Mouse (Mus musculus) heart, adult 8-10 months (tissue): ENCODE data around the gene Cdk14. TPM values are rescaled to one million over a fixed set of nuclear protein-coding genes. Genes with fewer than 3 reads are reported as not detected.

Experiments
- DNase-seq: peaks from one replicate; pipeline ENCODE4 v3.0.0; 2022; ENCODE audit warnings: low spot score
- total RNA-seq, 4 experiments: library from RNA; stranded (reverse); gene quantifications; 2 replicates each; pipeline ENCODE4 v1.2.4; 2022

Gene Cdk14
- total RNA-seq, 4 experiments from 2014 or later, result 5.5 to 7.2 (median 6.3) TPM

DNA sequence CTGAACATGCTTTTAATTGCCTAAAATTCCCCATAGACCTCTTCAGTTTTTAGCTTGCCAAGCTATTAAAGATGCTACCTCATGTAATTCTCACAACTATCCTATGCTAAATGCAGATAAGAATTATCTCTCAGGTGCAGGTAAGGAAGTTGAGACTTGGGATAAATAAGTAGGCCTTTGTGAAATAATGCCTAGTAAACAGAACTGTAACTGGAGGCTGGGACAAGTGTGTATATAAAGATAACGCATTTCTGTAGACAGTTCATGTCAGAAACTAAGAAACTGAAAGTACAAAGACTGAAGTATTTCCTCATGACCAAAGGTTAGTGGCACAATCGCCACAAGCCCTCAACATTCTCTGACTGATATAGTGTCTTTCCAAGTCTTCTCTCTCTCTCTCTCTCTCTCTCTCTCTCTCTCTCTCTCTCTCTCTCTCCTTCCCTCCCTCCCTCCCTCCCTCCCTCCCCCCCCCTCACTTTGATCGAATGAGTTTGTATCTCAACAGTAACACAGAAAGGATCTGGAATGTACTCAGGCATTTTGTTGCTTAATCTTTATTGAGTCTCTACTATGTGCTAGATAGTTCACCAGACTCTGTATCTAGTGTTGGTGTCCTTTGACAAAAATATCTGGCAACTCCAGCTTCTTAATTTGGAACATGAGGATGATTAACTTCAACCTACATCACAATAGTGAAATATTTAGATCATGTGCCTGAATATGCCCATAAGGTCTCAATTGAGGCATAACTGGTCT is 233.9 kb downstream of the Cdk14 start:
- no peak for DNase-seq

DNA sequence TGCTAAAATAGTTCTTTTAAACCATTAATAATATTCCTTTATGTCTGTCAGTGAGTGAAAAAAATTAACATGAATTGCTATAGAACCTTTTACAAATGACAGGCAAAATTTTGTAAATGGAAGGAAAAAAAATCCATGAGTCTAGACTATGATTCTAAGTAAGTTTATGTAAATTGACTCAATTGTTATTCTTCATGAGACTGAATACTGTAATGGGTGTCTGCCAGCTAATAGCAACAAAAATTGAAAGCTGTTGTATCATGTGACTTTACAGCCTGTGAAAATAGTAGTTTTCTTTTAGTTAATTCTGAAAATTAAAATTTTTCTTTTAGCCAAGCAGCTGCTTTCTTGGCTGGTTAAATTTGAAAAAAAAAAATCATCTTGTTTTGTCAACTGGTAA is 234.6 kb downstream of the Cdk14 start:
- no peak for DNase-seq

DNA sequence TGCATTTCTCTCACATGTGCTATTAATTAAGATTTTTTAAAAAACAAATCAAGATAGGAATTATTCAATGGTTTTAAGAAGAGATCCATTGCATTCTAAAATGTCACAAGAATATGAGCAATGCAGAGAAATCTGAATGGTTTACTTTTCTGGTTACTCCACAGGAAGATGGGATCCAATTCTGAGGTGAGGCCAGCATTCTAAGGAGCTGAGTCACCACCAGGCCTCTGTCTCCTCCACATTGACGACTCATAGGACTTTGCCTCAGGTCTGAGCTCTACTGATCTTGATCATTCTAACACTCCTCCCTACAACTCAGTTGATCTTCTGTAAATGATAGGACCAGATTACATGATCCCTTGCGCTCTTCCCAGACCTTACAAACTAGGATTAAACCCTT is 239.4 kb downstream of the Cdk14 start:
- no peak for DNase-seq

DNA sequence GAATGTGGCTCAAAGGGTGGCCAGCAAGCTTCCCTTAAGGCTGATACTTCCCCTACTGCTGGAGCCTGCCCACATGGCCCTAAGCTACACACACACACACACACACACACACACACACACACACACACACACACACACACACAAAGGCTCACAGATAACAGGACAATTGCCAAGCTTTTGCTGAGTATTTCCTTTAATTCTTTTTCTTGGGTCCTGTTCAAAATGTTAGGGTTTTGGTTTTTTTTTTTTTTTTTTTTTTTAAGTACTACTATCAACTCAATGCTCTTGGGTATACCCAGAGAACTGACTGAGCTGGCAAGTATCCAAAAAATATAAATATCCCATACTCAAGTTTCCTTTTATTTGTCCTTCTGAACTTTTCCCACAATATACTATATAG is 239.8 kb downstream of the Cdk14 start:
- peak; percentile 39 for DNase-seq

- DNase-seq, result no peak
These were observed 244.1 kb downstream of the Cdk14 start for GRCm38 (mm10) chr5:5176052-5176451.

DNA sequence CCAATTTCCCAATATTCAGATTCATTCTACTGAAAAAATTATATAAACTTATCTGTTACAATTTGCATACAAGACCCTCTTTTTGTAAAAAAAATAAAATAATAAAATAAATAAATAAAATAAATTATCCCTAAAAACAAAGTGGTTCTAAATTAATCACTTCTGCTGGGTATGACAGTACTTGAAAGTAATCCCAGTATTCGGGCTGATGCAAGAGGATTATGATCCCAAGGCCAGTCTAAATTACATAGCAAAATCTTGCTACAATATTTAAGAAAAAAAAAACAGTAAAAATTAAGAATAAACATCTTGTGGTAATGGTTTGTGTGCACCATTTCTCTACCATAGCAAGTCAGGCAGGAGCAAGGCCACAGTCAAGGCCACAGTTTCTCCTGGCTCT is 244.5 kb downstream of the Cdk14 start:
- DNase-seq, result no peak

DNA sequence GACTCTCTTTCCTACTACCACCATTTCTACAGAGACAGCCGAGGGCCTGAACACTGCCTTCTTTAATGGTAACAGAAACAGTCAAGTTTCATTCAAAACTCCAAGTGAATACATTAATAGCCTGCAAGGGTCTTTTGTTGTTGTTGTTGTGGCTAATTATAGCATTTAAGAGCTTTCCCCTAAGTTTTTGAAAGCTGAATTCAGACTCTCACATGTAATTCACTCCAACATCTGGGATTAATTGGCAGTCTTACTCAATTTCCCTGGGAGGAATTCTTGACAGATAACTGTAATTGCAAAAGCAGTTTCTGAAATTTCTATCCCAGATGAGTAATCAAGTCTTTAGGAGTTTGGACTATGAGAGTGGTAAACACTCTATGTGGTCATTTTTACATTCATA is 245.0 kb downstream of the Cdk14 start:
- peak; percentile 59 for DNase-seq

- DNase-seq, result no peak
These were observed 254.0 kb downstream of the Cdk14 start for GRCm38 (mm10) chr5:5166086-5166485.

DNA sequence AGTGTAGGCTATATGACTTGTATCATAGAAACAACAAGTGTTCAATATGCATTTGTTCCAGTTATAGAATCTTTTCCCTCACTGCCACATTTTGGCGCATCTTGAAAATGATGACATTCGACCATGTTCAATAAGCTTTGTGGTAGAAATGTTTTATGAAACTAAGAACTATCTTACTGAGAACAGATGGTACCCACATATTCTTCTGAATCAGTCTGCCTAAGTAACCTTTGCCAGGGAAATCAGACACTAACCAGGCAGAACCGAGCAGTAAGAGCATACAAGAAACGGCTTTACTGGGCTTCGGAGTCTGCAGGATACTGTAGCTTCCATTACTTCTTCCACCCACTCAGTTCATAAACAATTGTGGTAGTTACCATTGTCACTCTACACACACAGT is 255.8 kb downstream of the Cdk14 start:
- DNase-seq, result no peak

DNA sequence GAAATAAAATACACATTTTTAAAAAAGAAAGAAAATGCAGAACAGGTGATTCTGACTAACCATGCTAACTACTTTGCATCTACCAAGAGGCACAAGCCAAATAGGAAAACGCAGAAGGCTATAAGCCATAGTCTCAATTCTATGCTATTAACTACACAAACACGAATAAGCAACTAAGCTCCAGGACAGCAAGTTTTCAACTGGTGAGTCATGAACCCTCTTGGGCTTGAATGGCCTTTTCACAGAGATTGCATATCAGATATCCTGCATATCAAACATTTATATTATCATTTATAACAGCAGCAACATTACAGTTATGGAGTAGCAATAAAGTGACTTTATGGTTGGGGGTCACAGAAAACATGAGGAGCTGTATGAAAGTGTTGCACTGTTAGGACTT is 256.3 kb downstream of the Cdk14 start:
- no peak for DNase-seq

DNA sequence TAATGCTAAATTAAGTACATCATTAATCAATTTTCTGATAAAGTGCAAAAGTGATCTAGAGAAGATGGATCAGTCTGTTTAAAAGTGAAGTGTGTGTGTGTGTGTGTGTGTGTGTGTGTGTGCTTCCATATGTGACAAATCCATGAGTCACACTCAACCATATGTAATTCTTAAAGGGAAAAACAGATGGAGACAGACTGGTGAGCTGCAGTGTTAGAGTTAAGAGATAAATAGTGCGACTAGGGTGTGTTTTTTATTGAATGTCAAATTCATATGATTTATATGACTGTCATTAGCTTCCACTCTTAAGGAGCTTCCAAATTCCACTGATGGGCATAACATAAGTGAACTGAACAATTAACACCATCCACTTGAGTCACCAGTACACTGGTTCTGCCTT is 260.6 kb downstream of the Cdk14 start:
- no peak for DNase-seq

GRCm38 (mm10) chr5:5139855-5140254 is 280.3 kb downstream of the Cdk14 start:
- DNase-seq, result peak; percentile 22

GRCm38 (mm10) chr5:5134905-5135511 is 285.1 kb downstream of the Cdk14 start:
- DNase-seq, result no peak

DNA sequence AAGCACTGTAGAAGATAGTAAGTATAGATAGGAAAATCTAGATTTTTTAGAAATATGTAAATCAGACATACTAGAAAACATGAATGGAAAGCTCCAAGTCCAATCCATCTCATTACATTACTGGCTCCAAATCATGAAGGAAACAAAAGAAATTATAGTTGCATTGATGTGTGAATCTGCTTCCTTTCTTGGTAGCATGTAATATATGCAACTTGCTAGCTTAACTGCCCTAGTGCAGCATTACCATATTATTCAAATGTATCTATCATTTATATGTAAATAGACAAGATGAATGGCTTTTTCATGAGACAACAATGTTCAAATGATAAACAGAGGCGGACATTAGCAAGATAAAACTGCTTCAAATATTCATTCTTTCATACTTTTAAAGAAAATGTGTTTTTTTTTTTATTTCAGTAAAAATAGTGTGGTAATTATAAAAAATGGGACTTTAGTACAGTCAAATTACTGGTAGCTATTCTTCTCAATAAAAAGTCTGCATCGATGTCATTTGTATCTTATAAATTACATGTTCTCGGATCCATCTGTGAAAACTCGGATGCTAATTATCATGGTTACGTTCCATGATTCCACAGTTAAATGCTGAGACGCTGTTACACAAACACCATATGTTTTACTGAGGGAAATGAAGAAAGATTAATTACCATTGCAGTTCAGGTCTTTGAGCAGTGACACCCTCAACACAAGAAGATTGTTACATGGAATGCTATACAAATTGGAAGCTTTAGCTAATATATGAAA is 285.8 kb downstream of the Cdk14 start:
- no peak for DNase-seq

GRCm38 (mm10) chr5:5128852-5129251 is 291.3 kb downstream of the Cdk14 start:
- DNase-seq, result no peak

DNA sequence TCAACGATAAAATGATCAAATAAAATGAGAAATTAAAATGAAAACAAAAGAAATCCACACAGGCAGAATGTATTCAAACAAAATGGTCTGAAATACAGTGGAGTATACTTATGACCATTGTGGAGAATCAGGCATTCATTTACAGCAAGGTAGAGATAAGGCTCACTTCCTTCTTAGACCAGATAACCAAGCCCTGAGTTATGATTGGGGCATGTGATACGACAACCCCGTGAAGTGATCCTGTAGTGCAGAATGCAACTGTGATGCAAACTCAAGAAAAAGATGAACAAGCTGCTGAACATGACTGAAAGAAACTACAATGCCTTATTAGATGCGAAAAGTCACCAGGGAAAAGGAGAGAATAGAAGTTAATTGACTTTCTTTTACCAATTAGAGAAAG is 295.5 kb downstream of the Cdk14 start:
- no peak for DNase-seq

DNA sequence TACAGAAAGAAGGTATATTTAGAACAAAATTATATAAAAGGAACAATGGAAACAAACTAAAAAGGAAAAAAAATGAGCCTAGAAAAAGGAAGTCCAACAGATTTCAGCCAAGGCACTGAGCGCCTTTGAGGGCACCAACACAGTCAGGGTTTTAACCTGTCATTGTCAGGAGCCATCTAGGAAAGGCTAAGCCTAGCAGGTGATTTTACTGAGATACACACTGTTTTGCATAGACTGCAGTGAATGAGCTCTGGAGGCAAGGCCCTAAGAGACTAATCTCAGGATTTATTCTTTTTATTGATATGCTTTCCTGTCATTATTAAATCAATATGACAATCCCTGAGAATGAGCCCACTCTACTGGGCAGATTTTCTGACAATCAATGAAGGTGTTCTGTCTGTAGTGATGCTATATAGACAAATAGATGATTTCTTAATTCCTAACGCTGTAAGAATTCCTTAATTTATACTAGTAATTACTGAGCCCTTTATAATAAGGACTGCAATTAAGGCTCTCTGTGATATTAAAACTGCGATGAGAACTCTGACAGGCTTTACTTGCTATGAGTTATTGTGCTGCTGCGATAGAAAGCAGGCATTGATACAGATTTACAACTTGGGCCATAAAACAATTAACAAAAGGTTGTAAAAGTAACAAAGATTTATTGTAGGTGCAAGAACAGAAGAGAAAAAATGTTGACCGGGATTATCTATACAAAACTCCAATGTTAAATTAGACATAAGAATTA is 303.2 kb downstream of the Cdk14 start:
- no peak for DNase-seq

DNA sequence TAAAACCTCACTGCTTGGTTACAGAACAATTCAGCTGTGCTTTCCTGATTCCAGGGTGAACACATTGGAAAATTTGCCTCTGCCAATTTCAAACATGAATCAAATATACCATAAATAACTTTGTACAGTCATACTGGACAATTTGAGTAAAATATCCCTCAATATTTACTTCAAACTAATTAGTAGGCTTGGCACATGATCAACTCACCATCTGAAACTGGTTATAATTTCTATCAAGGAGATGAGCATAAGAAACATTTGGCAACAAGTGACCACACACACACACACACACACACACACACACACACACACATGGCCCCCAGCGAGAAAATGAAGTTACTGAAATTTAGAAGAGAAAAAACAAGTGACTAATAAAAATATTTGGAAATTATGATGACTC is 304.6 kb downstream of the Cdk14 start:
- no peak for DNase-seq

DNA sequence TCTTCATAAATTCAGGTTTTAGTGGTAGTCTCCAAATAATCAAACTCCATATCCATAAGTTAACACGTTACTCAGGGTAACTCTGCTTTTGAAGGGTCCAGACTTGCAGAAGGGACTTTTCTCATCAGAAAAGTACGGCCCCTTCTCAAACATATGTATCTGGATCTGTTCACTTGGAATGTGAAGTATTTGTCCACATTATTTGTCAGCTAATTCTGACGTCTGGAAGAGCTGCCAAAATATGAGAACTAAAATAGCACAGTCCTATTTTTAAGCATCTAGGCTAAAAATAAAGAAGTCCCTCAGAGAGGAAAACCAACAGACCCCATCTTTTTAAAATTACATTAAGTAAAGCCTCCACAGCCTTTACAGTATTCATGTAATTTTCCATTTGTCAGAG is 310.5 kb downstream of the Cdk14 start:
- DNase-seq, result no peak

GRCm38 (mm10) chr5:5109017-5109416 is 311.1 kb downstream of the Cdk14 start:
- no peak for DNase-seq

- no peak for DNase-seq
These were observed 323.7 kb downstream of the Cdk14 start for GRCm38 (mm10) chr5:5096248-5096915.

DNA sequence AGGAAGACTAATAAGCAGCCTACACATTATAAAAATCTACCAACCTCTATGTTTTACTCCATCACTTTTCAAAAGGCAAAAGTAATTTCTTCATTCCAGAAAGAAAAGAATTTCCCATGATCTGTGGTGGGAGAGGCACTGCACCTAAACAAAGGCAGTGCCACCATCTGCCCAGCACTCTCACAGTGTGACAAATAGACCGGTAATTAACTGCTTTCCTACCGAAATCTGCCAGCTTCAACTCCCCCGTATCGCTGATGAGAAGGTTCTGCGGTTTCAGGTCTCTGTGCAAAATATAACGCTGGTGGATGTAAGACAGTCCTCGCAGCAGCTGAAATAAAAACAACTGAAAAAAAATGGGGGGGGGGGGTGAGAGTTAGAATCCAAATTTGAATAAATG is 327.4 kb downstream of the Cdk14 start:
- DNase-seq, result no peak
